Comparison of ENCODE assay signal across 12 mouse cellular contexts in genomic region chr17:71019309-71019655, GRCm38 (mm10). TPM values are rescaled to one million over a fixed set of nuclear protein-coding genes. Genes with fewer than 3 reads are reported as not detected.
DNase-seq lines count a peak whose midpoint lies in the region; ATAC-seq and TF ChIP-seq lines count a peak whose summit lies in the region.
"Had no signal": no experiment of that assay in that cellular context is flagged by ENCODE, and none has a peak within 500 bp of the region (broad histone marks: within the 10 kb centered on the region; RNA-seq: fewer than 3 reads in every experiment).

No protein-coding gene starts in this region.

- no peaks in the 10 kb centered on the region for H3K36me3 ChIP-seq in midbrain, embryonic 10.5 days
- H3K36me3 ChIP-seq in midbrain, embryonic 13.5 days: no peaks in the 10 kb centered on the region
- H3K36me3 ChIP-seq in intestine, embryonic 16.5 days (ENCODE audit: control insufficient read depth, insufficient read depth, low read length): no peaks in the 10 kb centered on the region
- H3K36me3 ChIP-seq in stomach, postnatal 0 days (ENCODE audit: control insufficient read depth, insufficient read depth, low read length): no peaks in the 10 kb centered on the region

- H3K9me3 ChIP-seq in midbrain, embryonic 10.5 days (replicated peaks): no peaks in the 10 kb centered on the region
- no peaks in the 10 kb centered on the region for H3K9me3 ChIP-seq in midbrain, embryonic 13.5 days
- H3K9me3 ChIP-seq in intestine, embryonic 16.5 days (ENCODE audit: control insufficient read depth, low read length): no peaks in the 10 kb centered on the region
- no peaks in the 10 kb centered on the region for H3K9me3 ChIP-seq in stomach, postnatal 0 days (ENCODE audit: control insufficient read depth, low read length)

- H3K9ac ChIP-seq in midbrain, embryonic 13.5 days (replicated peaks): no peak overlapping the region
- peak overlapping the region; percentile 58 for H3K9ac ChIP-seq in intestine, embryonic 16.5 days (ENCODE audit: low read depth, low read length)
- H3K9ac ChIP-seq in stomach, postnatal 0 days (ENCODE audit: low read length): peak overlapping the region; percentile 18; the same call in 1 of the 2 replicates

- WGBS in midbrain, embryonic 10.5 days: 33% methylated on average over 6 of the region's 6 CpGs
- 37% methylated on average over 6 of the region's 6 CpGs for WGBS in midbrain, embryonic 13.5 days
- 20% methylated on average over 6 of the region's 6 CpGs for WGBS in intestine, embryonic 16.5 days
- 33% methylated on average over 6 of the region's 6 CpGs for whole genome bisulfite sequencing in stomach, postnatal 0 days

- intact Hi-C loops in gastrocnemius, postnatal 14 days (cut with DNase I; ENCODE audit: low total_unique reads): no loop called here

- H3K4me3 ChIP-seq in midbrain, embryonic 10.5 days: no peak overlapping the region
- H3K4me3 ChIP-seq in midbrain, embryonic 13.5 days (replicated peaks): no peak overlapping the region
- peak overlapping the region; percentile 28 for H3K4me3 ChIP-seq in intestine, embryonic 16.5 days (ENCODE audit: low read length)
- peak overlapping the region; percentile 25 for H3K4me3 ChIP-seq in stomach, postnatal 0 days (ENCODE audit: low read depth, low read length)

- no peak for TF ChIP-seq EP300 in stomach, postnatal 0 days (optimal IDR thresholded peaks at IDR 0.05)

- H3K4me2 ChIP-seq in midbrain, embryonic 13.5 days (replicated peaks): no peak overlapping the region
- H3K4me2 ChIP-seq in intestine, embryonic 16.5 days (ENCODE audit: low read depth, low read length): peak overlapping the region; percentile 34
- peak overlapping the region; percentile 36 for H3K4me2 ChIP-seq in stomach, postnatal 0 days (replicated peaks; ENCODE audit: low read depth)

- DNase-seq in gastrocnemius, postnatal 25 days: peak; percentile 57
- no peak for DNase-seq in gastrocnemius, postnatal 14 days
- DNase-seq in midbrain, embryonic 10.5 days (ENCODE audit: low spot score): no peak
- no peak for DNase-seq in stomach, postnatal 0 days (ENCODE audit: low spot score)
- DNase-seq in adrenal gland, postnatal 4 days (ENCODE audit: low spot score in 2 of 2): no peak
- no peak for DNase-seq in right cerebral cortex, postnatal 25 days
- DNase-seq: adrenal gland, adult 2 months; cerebellum, adult 11 months; lung, adult 18-20 months had no signal

- H3K27me3 ChIP-seq in midbrain, embryonic 10.5 days (ENCODE audit: low read depth, poor library complexity, severe bottlenecking): no peaks in the 10 kb centered on the region
- no peaks in the 10 kb centered on the region for H3K27me3 ChIP-seq in midbrain, embryonic 13.5 days
- no peaks in the 10 kb centered on the region for H3K27me3 ChIP-seq in intestine, embryonic 16.5 days (replicated peaks; ENCODE audit: control insufficient read depth, insufficient read depth, low read length)
- no peaks in the 10 kb centered on the region for H3K27me3 ChIP-seq in stomach, postnatal 0 days (ENCODE audit: control insufficient read depth, insufficient read depth, low read length)

- peaks cover 22% of the 10 kb centered on the region for H3K4me1 ChIP-seq in midbrain, embryonic 10.5 days
- H3K4me1 ChIP-seq in midbrain, embryonic 13.5 days (replicated peaks): peaks cover 9% of the 10 kb centered on the region; the same call in 1 of the 2 replicates
- H3K4me1 ChIP-seq in intestine, embryonic 16.5 days (ENCODE audit: control insufficient read depth, insufficient read depth, low read length): peaks cover 8% of the 10 kb centered on the region
- H3K4me1 ChIP-seq in stomach, postnatal 0 days (replicated peaks; ENCODE audit: control insufficient read depth, insufficient read depth): no peaks in the 10 kb centered on the region

- no peak for TF ChIP-seq CTCF in stomach, postnatal 0 days (IDR thresholded peaks at IDR 0.05; ENCODE audit: low read depth)

- H3K27ac ChIP-seq in midbrain, embryonic 10.5 days (replicated peaks): peak overlapping the region; percentile 43; the same call in 1 of the 2 replicates
- H3K27ac ChIP-seq in midbrain, embryonic 13.5 days: no peak overlapping the region
- H3K27ac ChIP-seq in intestine, embryonic 16.5 days (ENCODE audit: low read length): peak overlapping the region; percentile 50
- H3K27ac ChIP-seq in stomach, postnatal 0 days (replicated peaks): peak overlapping the region; percentile 50
- H3K27ac ChIP-seq: hindbrain, postnatal 0 days had no signal

- ATAC-seq in midbrain, embryonic 13.5 days: no peak
- peak; percentile 58; the same call in 1 of the 2 replicates for ATAC-seq in intestine, embryonic 16.5 days
- ATAC-seq in stomach, postnatal 0 days (ENCODE audit: low FRiP score, low TSS enrichment): no peak
- ATAC-seq: hindbrain, postnatal 0 days had no signal

RNA-seq across cellular contexts. Expression of gene Myl12a, which starts 16.6 kb away (rescaled TPM):
- 100 to 1,000 TPM; 404 to 431 TPM for total RNA-seq in gastrocnemius, postnatal 25 days (2021)
- 100 to 1,000 TPM; 490 to 594 TPM for total RNA-seq in gastrocnemius, postnatal 14 days (2021)
- 366 and 403 TPM in 2 replicates for polyA plus RNA-seq in midbrain, embryonic 10.5 days (2016; fragmentation: Nextera tagmentation; extraction: Ambion mirVana)
- polyA plus RNA-seq in midbrain, embryonic 13.5 days (2015; fragmentation: Nextera tagmentation; extraction: Ambion mirVana): 141 and 154 TPM in 2 replicates
- 485 and 503 TPM in 2 replicates for polyA plus RNA-seq in intestine, embryonic 16.5 days (2015; fragmentation: Nextera tagmentation; extraction: Ambion mirVana)
- 497 and 534 TPM in 2 replicates for polyA plus RNA-seq in stomach, postnatal 0 days (2015; fragmentation: Nextera tagmentation; extraction: Ambion mirVana)
- 100 to 1,000 TPM; 315 to 317 TPM for total RNA-seq in adrenal gland, postnatal 4 days (2021)

RNA-seq across cellular contexts. Expression of gene Myom1, which starts 16.8 kb away (rescaled TPM):
- total RNA-seq in gastrocnemius, postnatal 25 days (2021): 1,000 to 10,000 TPM; 1,018 to 1,234 TPM
- total RNA-seq in gastrocnemius, postnatal 14 days (2021): 1,000 to 10,000 TPM; 1,017 to 1,171 TPM
- 1.7 and 2.3 TPM in 2 replicates for polyA plus RNA-seq in midbrain, embryonic 10.5 days (2016; fragmentation: Nextera tagmentation; extraction: Ambion mirVana)
- polyA plus RNA-seq in midbrain, embryonic 13.5 days (2015; fragmentation: Nextera tagmentation; extraction: Ambion mirVana): 1.2 and 1.3 TPM in 2 replicates
- polyA plus RNA-seq in intestine, embryonic 16.5 days (2015; fragmentation: Nextera tagmentation; extraction: Ambion mirVana): 10.6 and 10.8 TPM in 2 replicates
- 9.6 and 9.8 TPM in 2 replicates for polyA plus RNA-seq in stomach, postnatal 0 days (2015; fragmentation: Nextera tagmentation; extraction: Ambion mirVana)
- 10 to 100 TPM; 16.5 to 34.7 TPM for total RNA-seq in adrenal gland, postnatal 4 days (2021)

Comparison
In these comparisons a context has a peak if more than half of its experiments do, and no peak if none do; other contexts are left out.
1. H3K4me3 ChIP-seq: peak in intestine, embryonic 16.5 days (single experiment) and stomach, postnatal 0 days (single experiment); none in midbrain, embryonic 10.5 days (single experiment) and midbrain, embryonic 13.5 days (single experiment).